In genomic region chr11:34236091-34236759, GRCm38 (mm10) we compare ENCODE assay signal across 10 mouse cellular contexts. TPM values are rescaled to one million over a fixed set of nuclear protein-coding genes. Genes with fewer than 3 reads are reported as not detected.
A peak's percentile ranks its signal among the peaks of the same experiment; 100 is the strongest.
DNase-seq lines count a peak whose midpoint lies in the region; ATAC-seq and TF ChIP-seq lines count a peak whose summit lies in the region.
"Had no signal": no experiment of that assay in that cellular context is flagged by ENCODE, and none has a peak within 500 bp of the region (broad histone marks: within the 10 kb centered on the region; RNA-seq: fewer than 3 reads in every experiment).

No protein-coding gene starts in this region.

- ATAC-seq in forebrain, embryonic 11.5 days (replicated peaks; ENCODE audit: low FRiP score), result no peak
- ATAC-seq in forebrain, embryonic 12.5 days (ENCODE audit: low FRiP score), result no peak
- ATAC-seq in embryonic facial prominence, embryonic 11.5 days (replicated peaks; ENCODE audit: insufficient number of reproducible peaks, low FRiP score, low TSS enrichment, low read depth), result no peak; the same call in 1 of the 2 replicates

- TF ChIP-seq CTCF in testis, adult 2 months (IDR thresholded peaks at IDR 0.05; ENCODE audit: control insufficient read depth, insufficient read depth, insufficient replicate concordance, low read depth, low read length), result peak; percentile 72; the same call in 1 of the 2 replicates

- TF ChIP-seq POLR2A in testis, adult 2 months (IDR thresholded peaks at IDR 0.05; ENCODE audit: control insufficient read depth, low read depth, low read length), result no peak

- H3K27ac ChIP-seq in forebrain, embryonic 11.5 days (ENCODE audit: low read depth, low read length), result no peak overlapping the region
- H3K27ac ChIP-seq in forebrain, embryonic 12.5 days, result no peak overlapping the region
- no peak overlapping the region for H3K27ac ChIP-seq in testis, adult 2 months (ENCODE audit: control insufficient read depth, insufficient read depth, low read depth, low read length)
- H3K27ac ChIP-seq in embryonic facial prominence, embryonic 11.5 days (replicated peaks; ENCODE audit: low read depth, low read length), result no peak overlapping the region
- H3K27ac ChIP-seq in limb, embryonic 10.5 days, result no peak overlapping the region
- H3K27ac ChIP-seq: lung, embryonic 15.5 days had no signal

- peak; percentile 62 for DNase-seq in forebrain, embryonic 11.5 days (ENCODE audit: low spot score)
- DNase-seq in testis, postnatal 14 days (ENCODE audit: low spot score), result no peak
- DNase-seq in embryonic facial prominence, embryonic 11.5 days (ENCODE audit: low spot score), result peak; percentile 58
- DNase-seq in limb, embryonic 10.5 days (ENCODE audit: low spot score), result peak; percentile 58
- peak; percentile 70 for DNase-seq in retina, embryonic 14.5 days (ENCODE audit: low spot score)
- no peak for DNase-seq in gastrocnemius, postnatal 14 days

- H3K4me2 ChIP-seq in forebrain, embryonic 11.5 days (ENCODE audit: low read depth, low read length, severe bottlenecking), result no peak overlapping the region
- H3K4me2 ChIP-seq in forebrain, embryonic 12.5 days, result no peak overlapping the region
- H3K4me2 ChIP-seq in embryonic facial prominence, embryonic 11.5 days (ENCODE audit: low read depth, low read length), result no peak overlapping the region
- H3K4me2 ChIP-seq: lung, embryonic 15.5 days had no signal

- H3K9ac ChIP-seq in forebrain, embryonic 11.5 days (ENCODE audit: low read length), result no peak overlapping the region
- H3K9ac ChIP-seq in forebrain, embryonic 12.5 days, result no peak overlapping the region
- H3K9ac ChIP-seq in embryonic facial prominence, embryonic 11.5 days (replicated peaks; ENCODE audit: low read length), result no peak overlapping the region
- H3K9ac ChIP-seq: lung, embryonic 15.5 days had no signal

- 44% methylated on average over 5 of the region's 5 CpGs for WGBS in forebrain, embryonic 11.5 days
- WGBS in forebrain, embryonic 12.5 days, result 46% methylated on average over 5 of the region's 5 CpGs
- WGBS in embryonic facial prominence, embryonic 11.5 days, result 46% methylated on average over 5 of the region's 5 CpGs
- WGBS in limb, embryonic 10.5 days, result 57% methylated on average over 5 of the region's 5 CpGs

- H3K36me3 ChIP-seq in forebrain, embryonic 11.5 days (ENCODE audit: control insufficient read depth, insufficient read depth, low read length), result no peaks in the 10 kb centered on the region
- H3K36me3 ChIP-seq in forebrain, embryonic 12.5 days (replicated peaks), result no peaks in the 10 kb centered on the region
- H3K36me3 ChIP-seq in testis, adult 2 months (ENCODE audit: control insufficient read depth, insufficient read depth, low read length), result no peaks in the 10 kb centered on the region
- H3K36me3 ChIP-seq in embryonic facial prominence, embryonic 11.5 days (replicated peaks; ENCODE audit: control insufficient read depth, insufficient read depth, low read depth, low read length), result no peaks in the 10 kb centered on the region
- no peaks in the 10 kb centered on the region for H3K36me3 ChIP-seq in limb, embryonic 10.5 days
- H3K36me3 ChIP-seq: lung, embryonic 15.5 days had no signal

- no peaks in the 10 kb centered on the region for H3K27me3 ChIP-seq in forebrain, embryonic 11.5 days (ENCODE audit: control insufficient read depth, insufficient read depth, low read length)
- H3K27me3 ChIP-seq in forebrain, embryonic 12.5 days, result no peaks in the 10 kb centered on the region
- H3K27me3 ChIP-seq in testis, adult 2 months (ENCODE audit: control insufficient read depth, insufficient read depth, low read length), result no peaks in the 10 kb centered on the region
- H3K27me3 ChIP-seq in embryonic facial prominence, embryonic 11.5 days (ENCODE audit: control insufficient read depth, insufficient read depth, low read length), result no peaks in the 10 kb centered on the region
- H3K27me3 ChIP-seq in limb, embryonic 10.5 days (ENCODE audit: low read depth, poor library complexity, severe bottlenecking), result no peaks in the 10 kb centered on the region
- H3K27me3 ChIP-seq: lung, embryonic 15.5 days had no signal

- no peaks in the 10 kb centered on the region for H3K4me1 ChIP-seq in forebrain, embryonic 11.5 days (replicated peaks; ENCODE audit: control insufficient read depth, insufficient read depth, low read length)
- no peaks in the 10 kb centered on the region for H3K4me1 ChIP-seq in forebrain, embryonic 12.5 days
- no peaks in the 10 kb centered on the region for H3K4me1 ChIP-seq in testis, adult 2 months (ENCODE audit: control insufficient read depth, insufficient read depth, low read length)
- no peaks in the 10 kb centered on the region for H3K4me1 ChIP-seq in embryonic facial prominence, embryonic 11.5 days (ENCODE audit: control insufficient read depth, insufficient read depth, low read length)
- H3K4me1 ChIP-seq in limb, embryonic 10.5 days, result no peaks in the 10 kb centered on the region
- H3K4me1 ChIP-seq: lung, embryonic 15.5 days had no signal

- no peaks in the 10 kb centered on the region for H3K9me3 ChIP-seq in forebrain, embryonic 11.5 days (ENCODE audit: control insufficient read depth, low read length)
- H3K9me3 ChIP-seq in forebrain, embryonic 12.5 days, result no peaks in the 10 kb centered on the region
- H3K9me3 ChIP-seq in embryonic facial prominence, embryonic 11.5 days (replicated peaks; ENCODE audit: control insufficient read depth, low read length), result no peaks in the 10 kb centered on the region
- H3K9me3 ChIP-seq in limb, embryonic 10.5 days (replicated peaks), result no peaks in the 10 kb centered on the region
- H3K9me3 ChIP-seq: lung, embryonic 15.5 days had no signal

- no peak overlapping the region for H3K4me3 ChIP-seq in forebrain, embryonic 11.5 days (ENCODE audit: low read depth, low read length)
- no peak overlapping the region for H3K4me3 ChIP-seq in forebrain, embryonic 12.5 days (replicated peaks)
- no peak overlapping the region for H3K4me3 ChIP-seq in testis, adult 2 months (ENCODE audit: control insufficient read depth, low read depth, low read length)
- no peak overlapping the region for H3K4me3 ChIP-seq in embryonic facial prominence, embryonic 11.5 days (ENCODE audit: low read depth, low read length)
- H3K4me3 ChIP-seq in limb, embryonic 10.5 days, result no peak overlapping the region
- H3K4me3 ChIP-seq: lung, embryonic 15.5 days had no signal

- intact Hi-C loops in gastrocnemius, postnatal 14 days (cut with DNase I; ENCODE audit: low total_unique reads), result no loop called here

RNA-seq across cellular contexts. Expression of gene Foxi1, which starts 28.3 kb away (rescaled TPM):
- polyA plus RNA-seq in forebrain, embryonic 11.5 days (2014; fragmentation: Nextera tagmentation; extraction: Ambion mirVana), result not detected in 2 replicates
- not detected in 2 replicates for polyA plus RNA-seq in forebrain, embryonic 12.5 days (2016; fragmentation: Nextera tagmentation; extraction: Ambion mirVana)
- 0.85 TPM in 1 of 2 replicates, not detected in the other for polyA plus RNA-seq in testis, adult 2 months (2012; rRNA removed)
- polyA plus RNA-seq in embryonic facial prominence, embryonic 11.5 days (2014; fragmentation: Nextera tagmentation; extraction: Ambion mirVana), result not detected in 2 replicates
- not detected in 2 replicates for polyA plus RNA-seq in limb, embryonic 10.5 days (2016; fragmentation: Nextera tagmentation; extraction: Ambion mirVana)
- not detected for total RNA-seq in gastrocnemius, postnatal 14 days (2021)
- total RNA-seq: heart, adult 18-20 months had no signal
- polyA plus RNA-seq: lung, embryonic 15.5 days had no signal

Comparison
In these comparisons a context has a peak if more than half of its experiments do, and no peak if none do; other contexts are left out.
1. DNase-seq: peak in forebrain, embryonic 11.5 days (single experiment), embryonic facial prominence, embryonic 11.5 days (single experiment), limb, embryonic 10.5 days (single experiment) and retina, embryonic 14.5 days (single experiment); none in testis, postnatal 14 days (single experiment) and gastrocnemius, postnatal 14 days (single experiment).